In the genomic region with DNA sequence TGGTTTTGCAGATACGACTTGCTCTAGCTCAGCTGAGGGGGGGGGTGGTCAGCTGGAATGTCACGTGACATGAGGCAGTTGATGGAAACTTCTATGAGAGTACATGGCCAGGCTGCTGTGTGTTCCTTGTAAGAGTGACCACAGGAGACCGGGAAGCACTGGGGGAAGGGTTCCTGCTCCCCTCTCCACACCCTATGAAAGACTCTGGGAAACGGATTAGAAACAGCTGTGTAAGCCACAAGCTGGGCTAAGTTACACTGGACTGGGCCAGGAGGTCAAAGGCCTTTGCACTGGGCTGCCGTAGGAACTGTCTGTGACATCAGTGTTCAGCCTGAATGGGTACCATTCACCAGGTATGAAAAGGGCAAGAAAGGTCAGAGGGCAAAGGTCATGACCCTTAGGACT, we compare ENCODE assay signal across 12 mouse cellular contexts. TPM values are rescaled to one million over a fixed set of nuclear protein-coding genes. Genes with fewer than 3 reads are reported as not detected.
DNase-seq lines count a peak whose midpoint lies in the region; ATAC-seq and TF ChIP-seq lines count a peak whose summit lies in the region.
"Had no signal": no experiment of that assay in that cellular context is flagged by ENCODE, and none has a peak within 500 bp of the region (broad histone marks: within the 10 kb centered on the region; RNA-seq: fewer than 3 reads in every experiment).

No protein-coding gene starts in this region.

- H3K27me3 ChIP-seq in lung, embryonic 14.5 days (ENCODE audit: insufficient read depth, low read length): no peaks in the 10 kb centered on the region
- no peaks in the 10 kb centered on the region for H3K27me3 ChIP-seq in embryonic facial prominence, embryonic 10.5 days (replicated peaks; ENCODE audit: low read depth, poor library complexity, severe bottlenecking)

- H3K27ac ChIP-seq in lung, embryonic 14.5 days (ENCODE audit: low read depth): no peak overlapping the region
- 0 out of 2 replicates have a peak overlapping the region, but pooled peaks have one; percentile 7 for H3K27ac ChIP-seq in embryonic facial prominence, embryonic 10.5 days (replicated peaks)
- H3K27ac ChIP-seq: hindbrain, postnatal 0 days; liver, embryonic 13.5 days; macrophage had no signal

- 41% methylated on average over 5 of the region's 5 CpGs for WGBS in lung, embryonic 14.5 days
- WGBS in embryonic facial prominence, embryonic 10.5 days: 16% methylated on average over 5 of the region's 5 CpGs

- no peak for TF ChIP-seq CTCF in lung, embryonic 14.5 days (IDR thresholded peaks at IDR 0.05; ENCODE audit: low read depth)

- ATAC-seq in lung, embryonic 14.5 days (ENCODE audit: insufficient read depth): no peak
- ATAC-seq: hindbrain, postnatal 0 days had no signal

- no peaks in the 10 kb centered on the region for H3K4me1 ChIP-seq in lung, embryonic 14.5 days (ENCODE audit: insufficient read depth)
- peaks cover 52% of the 10 kb centered on the region for H3K4me1 ChIP-seq in embryonic facial prominence, embryonic 10.5 days
- H3K4me1 ChIP-seq: liver, embryonic 13.5 days had no signal

- H3K9me3 ChIP-seq in lung, embryonic 14.5 days (ENCODE audit: low read depth, low read length): no peaks in the 10 kb centered on the region
- H3K9me3 ChIP-seq in embryonic facial prominence, embryonic 10.5 days: no peaks in the 10 kb centered on the region

- H3K36me3 ChIP-seq in lung, embryonic 14.5 days (ENCODE audit: insufficient read depth): no peaks in the 10 kb centered on the region
- no peaks in the 10 kb centered on the region for H3K36me3 ChIP-seq in embryonic facial prominence, embryonic 10.5 days (replicated peaks)
- H3K36me3 ChIP-seq: liver, embryonic 13.5 days had no signal

- DNase-seq in lung, embryonic 14.5 days: peak; percentile 23
- no peak for DNase-seq in lung, postnatal 25 days (ENCODE audit: low spot score)
- DNase-seq in embryonic facial prominence, embryonic 10.5 days (ENCODE audit: low spot score): peak; percentile 78
- peak; percentile 69 for DNase-seq in kidney, adult 9 months
- peak; percentile 62 for DNase-seq in skeletal muscle tissue, adult 2 months (ENCODE audit: low read depth, low spot score)
- DNase-seq in retina, embryonic 14.5 days (ENCODE audit: low spot score): no peak
- DNase-seq in thymus, postnatal 4 days: no peak
- DNase-seq: adrenal gland, adult 2 months; liver, embryonic 13.5 days; right cerebral cortex, postnatal 4 days had no signal

- no peak overlapping the region for H3K9ac ChIP-seq in lung, embryonic 14.5 days
- H3K9ac ChIP-seq: liver, embryonic 13.5 days had no signal

- no peak overlapping the region for H3K4me2 ChIP-seq in lung, embryonic 14.5 days
- H3K4me2 ChIP-seq: liver, embryonic 13.5 days had no signal

- H3K4me3 ChIP-seq in lung, embryonic 14.5 days (ENCODE audit: low read depth, low read length): no peak overlapping the region
- H3K4me3 ChIP-seq in embryonic facial prominence, embryonic 10.5 days: no peak overlapping the region
- H3K4me3 ChIP-seq: liver, embryonic 13.5 days had no signal

RNA-seq across cellular contexts. Expression of a gene that starts 14.1 kb away (rescaled TPM):
- polyA plus RNA-seq in lung, embryonic 14.5 days (2014; fragmentation: Nextera tagmentation; extraction: Ambion mirVana): 1.4 and 2.6 TPM in 2 replicates
- polyA plus RNA-seq in embryonic facial prominence, embryonic 10.5 days (2016; fragmentation: Nextera tagmentation; extraction: Ambion mirVana): 1.0 and 1.5 TPM in 2 replicates

Comparison
In these comparisons a context has a peak if more than half of its experiments do, and no peak if none do; other contexts are left out.
1. DNase-seq: peak in lung, embryonic 14.5 days (single experiment), embryonic facial prominence, embryonic 10.5 days (single experiment), kidney, adult 9 months (single experiment) and skeletal muscle tissue, adult 2 months (single experiment); none in lung, postnatal 25 days (single experiment), retina, embryonic 14.5 days (single experiment) and thymus, postnatal 4 days (single experiment).